Mouse (Mus musculus): ENCODE results near the gene Cnpy4. TPM values are rescaled to one million over a fixed set of nuclear protein-coding genes. Genes with fewer than 3 reads are reported as not detected.
A peak's percentile ranks its signal among the peaks of the same experiment; 100 is the strongest.
"Not testable (repeated sequence)": the region's sequence is repeated elsewhere in the genome, so short reads cannot be mapped to it uniquely, and the experiment has no call there.

Cnpy4 gene
- total RNA-seq, 2 experiments from 2014 or later: 8.9 to 9.4 TPM

GRCm38 (mm10) chr5:138207253-138207652 lies 20.0 kb downstream of the Cnpy4 start:
- no peak for DNase-seq

DNA sequence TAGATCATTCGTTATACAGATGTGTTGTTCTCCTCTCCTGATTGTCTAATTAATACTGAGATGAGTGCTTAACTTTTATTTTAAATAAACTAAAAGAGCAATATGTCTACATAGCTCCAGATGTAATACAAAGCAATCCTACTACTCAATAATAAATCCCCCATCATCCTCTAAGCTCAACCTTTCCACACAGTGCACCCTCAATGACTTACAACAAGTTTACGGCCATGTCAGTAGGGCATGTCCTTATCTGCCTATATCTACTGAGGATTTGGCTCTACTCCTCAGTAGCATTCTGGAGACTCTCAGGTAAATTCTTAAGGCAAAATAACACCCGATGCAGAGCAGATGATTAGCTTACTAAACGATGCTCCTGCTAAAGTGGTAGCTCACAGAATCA lies 20.6 kb downstream of the Cnpy4 start:
- DNase-seq: no peak

DNA sequence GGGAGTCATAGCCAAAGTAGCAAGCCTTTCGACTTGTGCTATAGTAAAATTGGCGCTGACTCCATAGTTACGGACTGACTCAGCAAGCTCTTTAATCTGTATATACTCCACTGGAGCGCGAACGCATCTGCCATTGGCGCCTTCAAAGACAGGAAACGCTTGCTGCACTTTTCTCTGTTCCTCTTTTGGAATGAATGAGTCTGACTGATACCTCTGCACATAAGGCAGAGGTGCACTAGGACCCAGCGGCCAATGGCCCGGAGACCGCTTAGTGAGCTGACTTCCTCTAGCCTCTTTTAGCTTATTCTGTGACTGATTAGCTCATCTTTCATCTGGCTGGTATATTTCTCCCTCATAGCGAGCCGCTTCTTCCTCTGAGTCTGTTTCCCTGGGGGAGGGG lies 29.3 kb downstream of the Cnpy4 start:
- DNase-seq: not testable (repeated sequence)

- DNase-seq: no peak
Observed at GRCm38 (mm10) chr5:138219864-138220263, 32.6 kb downstream of the Cnpy4 start.

DNA sequence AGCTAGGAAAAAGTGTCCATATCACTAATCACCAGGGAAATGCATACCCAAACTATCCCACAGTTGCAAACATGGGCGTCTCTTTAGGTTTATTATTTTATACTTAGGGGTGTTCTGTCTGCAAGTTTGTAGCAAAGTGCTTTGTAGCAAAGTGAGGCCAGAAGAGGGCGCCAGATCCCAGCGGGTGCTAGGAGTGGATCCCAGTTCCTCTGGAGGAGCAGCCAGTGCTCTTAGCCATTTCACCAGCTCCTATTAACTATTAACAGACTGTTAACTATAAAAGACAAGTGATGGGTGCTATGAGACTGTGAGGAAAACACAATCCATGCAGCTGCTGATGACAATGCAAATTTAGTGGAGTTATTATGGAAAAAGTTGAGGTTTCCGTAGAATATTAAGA lies 34.8 kb downstream of the Cnpy4 start:
- peak; percentile 90 for DNase-seq

DNA sequence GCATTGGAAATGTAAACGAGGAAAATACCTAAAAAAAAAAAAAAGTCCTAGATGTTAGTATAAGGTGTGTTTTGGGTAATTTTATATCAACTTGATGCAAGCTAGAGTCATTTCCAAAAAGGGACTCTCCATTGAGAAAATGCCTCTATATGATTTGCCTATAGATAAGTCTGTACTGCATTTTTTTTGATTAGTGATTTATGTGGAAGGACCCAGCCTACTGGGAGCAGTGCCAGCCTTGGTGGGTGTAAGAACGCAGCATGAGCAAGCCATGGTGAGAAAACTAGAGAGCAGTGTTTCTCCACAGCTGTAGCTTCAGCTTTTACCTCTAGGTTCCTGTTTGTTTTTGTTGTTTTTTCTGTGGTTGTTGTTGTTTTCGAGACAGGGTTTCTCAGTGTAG lies 36.0 kb downstream of the Cnpy4 start:
- no peak for DNase-seq

- no peak for DNase-seq
Observed at GRCm38 (mm10) chr5:138225700-138226099, 38.4 kb downstream of the Cnpy4 start, which contains the start of gene Nxpe5. Nxpe5 (plus strand) TSS chr5:138225898.

GRCm38 (mm10) chr5:138226491-138226890 lies 39.2 kb downstream of the Cnpy4 start:
- no peak for DNase-seq

DNA sequence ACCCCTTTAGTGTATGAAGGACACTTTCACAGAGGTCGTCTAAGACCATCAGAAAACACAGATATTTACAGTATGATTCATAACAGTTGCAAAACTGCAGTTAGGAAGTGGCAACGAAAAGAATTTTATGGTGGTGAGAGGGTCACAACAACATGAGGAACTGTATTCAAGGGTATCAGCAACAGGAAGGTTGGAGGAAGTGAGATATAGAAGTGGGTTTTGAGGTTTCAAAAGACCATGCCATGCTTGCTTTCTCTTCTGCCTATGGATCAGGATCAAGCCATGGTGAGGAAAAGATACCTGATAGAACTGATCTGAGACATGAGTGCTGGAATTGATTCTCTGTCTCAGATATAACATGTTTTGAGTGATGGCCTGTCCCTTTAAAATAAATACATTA lies 40.1 kb downstream of the Cnpy4 start:
- DNase-seq: no peak

- DNase-seq: peak; percentile 40
Observed at GRCm38 (mm10) chr5:138228026-138228425, 40.7 kb downstream of the Cnpy4 start.

- DNase-seq: no peak
Observed at GRCm38 (mm10) chr5:138229511-138229910, 42.2 kb downstream of the Cnpy4 start.

DNA sequence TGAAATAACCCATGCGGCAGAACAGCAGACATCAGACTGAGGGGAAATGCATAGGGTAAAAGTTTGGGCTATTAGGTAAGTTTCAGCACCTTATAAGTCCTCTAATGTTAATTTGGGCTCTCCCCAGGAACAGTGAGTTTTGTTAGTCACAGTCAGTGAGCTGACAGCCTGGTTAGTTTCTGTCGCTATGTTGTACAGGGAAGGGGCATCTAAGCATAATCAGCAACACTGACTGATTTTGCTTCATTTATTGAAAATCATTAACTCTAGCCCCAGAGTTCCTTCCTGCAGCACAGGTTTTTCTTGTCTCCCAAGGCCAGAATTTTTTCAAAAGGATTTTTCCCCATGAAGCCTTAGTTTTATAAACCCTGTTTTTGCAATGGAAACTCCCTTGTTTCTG lies 46.5 kb downstream of the Cnpy4 start:
- DNase-seq: no peak

DNA sequence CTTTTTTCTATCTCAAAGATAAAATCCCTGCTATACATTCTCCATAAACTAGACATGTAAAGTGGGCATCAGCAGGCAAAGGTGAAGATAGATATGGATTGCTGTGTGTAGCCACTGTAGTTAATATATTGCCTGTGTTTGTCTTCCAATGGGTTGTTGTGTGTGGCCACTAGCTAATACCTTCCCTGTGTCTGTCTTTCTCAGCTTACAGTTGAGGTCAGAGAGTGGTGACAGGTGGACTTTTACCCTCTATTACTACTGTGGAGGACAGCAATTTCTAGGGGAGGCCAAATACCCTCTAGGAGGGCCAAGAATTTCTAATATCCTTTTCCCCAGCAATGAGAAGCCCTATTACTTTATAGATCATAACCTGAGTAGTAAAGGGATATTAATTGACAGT lies 46.9 kb downstream of the Cnpy4 start:
- no peak for DNase-seq

DNA sequence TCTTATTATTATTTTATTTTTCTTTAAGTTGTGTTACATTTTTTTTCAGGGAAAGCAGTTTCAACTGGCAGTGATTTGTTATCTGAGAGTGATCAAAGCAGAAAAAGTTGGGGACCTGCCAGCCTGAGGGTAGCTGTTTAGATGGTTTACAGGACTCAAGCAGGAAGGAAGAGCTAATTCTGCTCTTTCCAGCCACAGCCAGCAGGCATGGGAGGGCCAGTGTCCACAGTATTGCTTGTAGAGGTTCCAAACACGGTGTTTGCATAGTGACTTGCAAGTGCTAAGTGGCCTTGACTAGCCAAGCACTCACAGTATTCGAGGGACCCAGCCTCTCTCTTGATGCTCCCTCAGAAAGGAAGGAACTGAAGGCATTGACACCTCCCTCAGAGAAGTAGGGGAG lies 54.2 kb downstream of the Cnpy4 start:
- DNase-seq: no peak

Small RNA genes lying within 50 kb of the gene (microRNA-seq; reads per million reads assigned to microRNA genes)
- gene Mir106b (2,226 to 2,284 reads per million in 2 experiments), gene Mir25 (503 to 863 reads per million in 2 experiments), gene Mir93 (8,183 to 8,680 reads per million in 2 experiments)

Other genes starting within 250 kb of the Cnpy4 start
- under 1 TPM; 0.29 to 0.61 TPM for gene Gjc3, start 224.4 kb upstream of the Cnpy4 start, total RNA-seq (2021)
- gene Azgp1, start 206.0 kb upstream of the Cnpy4 start, total RNA-seq (2021): not detected
- not detected for gene Smok3a, start 166.2 kb upstream of the Cnpy4 start, total RNA-seq (2021)
- gene Smok3b, start 166.1 kb upstream of the Cnpy4 start, total RNA-seq (2021): not detected
- gene Smok3c, start 134.3 kb upstream of the Cnpy4 start, total RNA-seq (2021): not detected
- 10 to 100 TPM; 22.6 to 25.0 TPM for gene Zkscan1, start 102.4 kb upstream of the Cnpy4 start, total RNA-seq (2021)
- 10 to 100 TPM; 20.8 to 22.7 TPM for gene Zscan21, start 70.6 kb upstream of the Cnpy4 start, total RNA-seq (2021)
- gene Zfp113, start 31.7 kb upstream of the Cnpy4 start, total RNA-seq (2021): 10 to 100 TPM in 1 of 2 experiments, 1 to 10 TPM in 1; 7.6 to 10.6 TPM
- 100 to 1,000 TPM; 134 to 143 TPM for gene Cops6, start 26.4 kb upstream of the Cnpy4 start, total RNA-seq (2021)
- gene Ap4m1, start 15.5 kb upstream of the Cnpy4 start, total RNA-seq (2021): 10 to 100 TPM; 14.0 to 16.7 TPM
- 10 to 100 TPM; 80.5 to 86.4 TPM for gene Mcm7, start 15.1 kb upstream of the Cnpy4 start, total RNA-seq (2021)
- gene Taf6, start within 50 bp of the Cnpy4 start, total RNA-seq (2021): 10 to 100 TPM; 27.7 to 28.8 TPM
- 1 to 10 TPM; 4.3 to 4.6 TPM for gene Mblac1, start 6.8 kb downstream of the Cnpy4 start, total RNA-seq (2021)
- gene Nxpe5, start 38.4 kb downstream of the Cnpy4 start, total RNA-seq (2021): under 1 TPM in 1 of 2 experiments, not detected in 1; 0.14 TPM
- gene Lamtor4, start 68.0 kb downstream of the Cnpy4 start, total RNA-seq (2021): 10 to 100 TPM; 59.2 to 66.4 TPM
- 1 to 10 TPM; 7.9 to 8.2 TPM for gene BC037034, start 76.5 kb downstream of the Cnpy4 start, total RNA-seq (2021)
- under 1 TPM; 0.36 to 0.76 TPM for gene Gal3st4, start 85.4 kb downstream of the Cnpy4 start, total RNA-seq (2021)
- not detected for gene Gm43720, start 92.5 kb downstream of the Cnpy4 start, total RNA-seq (2021)
- 1 to 10 TPM; 2.3 to 2.5 TPM for gene Gpc2, start 92.5 kb downstream of the Cnpy4 start, total RNA-seq (2021)
- 1 to 10 TPM in 1 of 2 experiments, under 1 TPM in 1; 0.26 to 1.3 TPM for gene Stag3, start 92.8 kb downstream of the Cnpy4 start, total RNA-seq (2021)
- gene Pvrig, start 154.5 kb downstream of the Cnpy4 start, total RNA-seq (2021): not detected

Measured in heart, postnatal 4 days (tissue).